25 mouse cellular contexts compared by ENCODE assay signal in genomic region chr11:95273661-95274060, GRCm38 (mm10). TPM values are rescaled to one million over a fixed set of nuclear protein-coding genes. Genes with fewer than 3 reads are reported as not detected.
DNase-seq lines count a peak whose midpoint lies in the region; ATAC-seq and TF ChIP-seq lines count a peak whose summit lies in the region.
"Had no signal": no experiment of that assay in that cellular context is flagged by ENCODE, and none has a peak within 500 bp of the region (broad histone marks: within the 10 kb centered on the region; RNA-seq: fewer than 3 reads in every experiment).

No protein-coding gene starts in this region.

- WGBS in intestine, embryonic 14.5 days, result 71% methylated on average over 5 of the region's 5 CpGs
- WGBS in intestine, embryonic 16.5 days, result 66% methylated on average over 5 of the region's 5 CpGs
- 48% methylated on average over 5 of the region's 5 CpGs for WGBS in stomach, postnatal 0 days
- 86% methylated on average over 5 of the region's 5 CpGs for WGBS in kidney, embryonic 16.5 days

- H3K27ac ChIP-seq in intestine, embryonic 14.5 days (ENCODE audit: low read depth), result 0 out of 2 replicates have a peak overlapping the region, but pooled peaks have one; percentile 4
- no peak overlapping the region for H3K27ac ChIP-seq in intestine, embryonic 16.5 days (ENCODE audit: low read length)
- peak overlapping the region; percentile 6 for H3K27ac ChIP-seq in embryonic fibroblast, embryonic 13.5 days (ENCODE audit: insufficient read depth, low read length)
- H3K27ac ChIP-seq in stomach, postnatal 0 days (replicated peaks), result 0 out of 2 replicates have a peak overlapping the region, but pooled peaks have one; percentile 31
- H3K27ac ChIP-seq in kidney, embryonic 16.5 days (ENCODE audit: low read length), result no peak overlapping the region
- H3K27ac ChIP-seq: embryonic facial prominence, embryonic 13.5 days; gastrocnemius, adult 2 months; heart, embryonic 13.5 days; hindbrain, embryonic 12.5 days had no signal

- TF ChIP-seq POLR2A in embryonic fibroblast, embryonic 13.5 days (IDR thresholded peaks at IDR 0.05; ENCODE audit: low read depth, low read length), result no peak

- no peak for DNase-seq in intestine, embryonic 14.5 days (ENCODE audit: low spot score)
- DNase-seq in urinary bladder, postnatal 14 days (ENCODE audit: low spot score), result peak; percentile 34
- no peak for DNase-seq in urinary bladder, adult 2 months (ENCODE audit: low spot score)
- DNase-seq in stomach, postnatal 0 days (ENCODE audit: low spot score), result peak; percentile 90
- DNase-seq: adrenal gland, adult 2 months; adrenal gland, postnatal 25 days; cerebellum, adult 18-20 months; cerebellum, adult 9-11 months; cerebellum, postnatal 36 days; gastrocnemius, adult 2 months; gastrocnemius, postnatal 25 days; heart, postnatal 4 days had no signal

- H3K9me3 ChIP-seq in intestine, embryonic 14.5 days (ENCODE audit: control insufficient read depth, low read length), result no peaks in the 10 kb centered on the region
- H3K9me3 ChIP-seq in intestine, embryonic 16.5 days (ENCODE audit: control insufficient read depth, low read length), result no peaks in the 10 kb centered on the region
- H3K9me3 ChIP-seq in stomach, postnatal 0 days (ENCODE audit: control insufficient read depth, low read length), result no peaks in the 10 kb centered on the region
- H3K9me3 ChIP-seq in kidney, embryonic 16.5 days (ENCODE audit: low read length), result no peaks in the 10 kb centered on the region
- H3K9me3 ChIP-seq: embryonic facial prominence, embryonic 13.5 days; heart, embryonic 13.5 days; hindbrain, embryonic 12.5 days had no signal

- H3K27me3 ChIP-seq in intestine, embryonic 14.5 days (replicated peaks; ENCODE audit: control insufficient read depth, insufficient read depth, low read length), result no peaks in the 10 kb centered on the region
- no peaks in the 10 kb centered on the region for H3K27me3 ChIP-seq in intestine, embryonic 16.5 days (replicated peaks; ENCODE audit: control insufficient read depth, insufficient read depth, low read length)
- no peaks in the 10 kb centered on the region for H3K27me3 ChIP-seq in stomach, postnatal 0 days (ENCODE audit: control insufficient read depth, insufficient read depth, low read length)
- H3K27me3 ChIP-seq in kidney, embryonic 16.5 days (ENCODE audit: insufficient read depth, low read length), result no peaks in the 10 kb centered on the region
- H3K27me3 ChIP-seq: embryonic facial prominence, embryonic 13.5 days; heart, embryonic 13.5 days; hindbrain, embryonic 12.5 days had no signal

- H3K9ac ChIP-seq in intestine, embryonic 14.5 days (ENCODE audit: low read length), result no peak overlapping the region
- no peak overlapping the region for H3K9ac ChIP-seq in intestine, embryonic 16.5 days (ENCODE audit: low read depth, low read length)
- H3K9ac ChIP-seq in stomach, postnatal 0 days (ENCODE audit: low read length), result no peak overlapping the region
- H3K9ac ChIP-seq in kidney, embryonic 16.5 days (replicated peaks; ENCODE audit: low read length), result no peak overlapping the region
- H3K9ac ChIP-seq: embryonic facial prominence, embryonic 13.5 days; heart, embryonic 13.5 days; hindbrain, embryonic 12.5 days had no signal

- H3K4me2 ChIP-seq in intestine, embryonic 14.5 days (ENCODE audit: low read length), result no peak overlapping the region
- no peak overlapping the region for H3K4me2 ChIP-seq in intestine, embryonic 16.5 days (ENCODE audit: low read depth, low read length)
- H3K4me2 ChIP-seq in stomach, postnatal 0 days (replicated peaks; ENCODE audit: low read depth), result no peak overlapping the region
- H3K4me2 ChIP-seq in kidney, embryonic 16.5 days (replicated peaks; ENCODE audit: low read depth, low read length), result no peak overlapping the region
- H3K4me2 ChIP-seq: embryonic facial prominence, embryonic 13.5 days; heart, embryonic 13.5 days; hindbrain, embryonic 12.5 days had no signal

- H3K4me1 ChIP-seq in intestine, embryonic 14.5 days (replicated peaks; ENCODE audit: control insufficient read depth, insufficient read depth, low read length), result no peaks in the 10 kb centered on the region
- H3K4me1 ChIP-seq in intestine, embryonic 16.5 days (ENCODE audit: control insufficient read depth, insufficient read depth, low read length), result no peaks in the 10 kb centered on the region
- H3K4me1 ChIP-seq in embryonic fibroblast, embryonic 13.5 days (ENCODE audit: control insufficient read depth, insufficient read depth, low read length), result 0 out of 2 replicates have a peak, but pooled peaks cover 2% of the 10 kb centered on the region
- H3K4me1 ChIP-seq in stomach, postnatal 0 days (replicated peaks; ENCODE audit: control insufficient read depth, insufficient read depth), result no peaks in the 10 kb centered on the region
- H3K4me1 ChIP-seq in kidney, embryonic 16.5 days (ENCODE audit: insufficient read depth, low read length), result no peaks in the 10 kb centered on the region
- H3K4me1 ChIP-seq: embryonic facial prominence, embryonic 13.5 days; hindbrain, embryonic 12.5 days had no signal

- no peak for TF ChIP-seq CTCF in embryonic fibroblast, embryonic 13.5 days (IDR thresholded peaks at IDR 0.05; ENCODE audit: borderline replicate concordance, insufficient read depth, low read length)
- TF ChIP-seq CTCF in stomach, postnatal 0 days (IDR thresholded peaks at IDR 0.05; ENCODE audit: low read depth), result no peak

- 0 out of 2 replicates have a peak, but pooled peaks have one; percentile 12 for ATAC-seq in intestine, embryonic 14.5 days (replicated peaks; ENCODE audit: low FRiP score, low TSS enrichment, low read depth)
- no peak for ATAC-seq in intestine, embryonic 16.5 days
- peak; percentile 81 for ATAC-seq in stomach, postnatal 0 days (ENCODE audit: low FRiP score, low TSS enrichment)
- no peak for ATAC-seq in kidney, embryonic 16.5 days (ENCODE audit: low FRiP score, low TSS enrichment)
- no peak for ATAC-seq in megakaryocyte progenitor cell, adult 5-6 weeks (replicated peaks; ENCODE audit: poor library complexity)
- ATAC-seq: activated CD4-positive, CD25-positive, alpha-beta regulatory T cell, adult 4 months; forebrain, embryonic 14.5 days; hindbrain, embryonic 16.5 days had no signal

- H3K36me3 ChIP-seq in intestine, embryonic 14.5 days (ENCODE audit: control insufficient read depth, insufficient read depth, low read length), result peaks cover 92% of the 10 kb centered on the region
- peaks cover 26% of the 10 kb centered on the region for H3K36me3 ChIP-seq in intestine, embryonic 16.5 days (ENCODE audit: control insufficient read depth, insufficient read depth, low read length)
- H3K36me3 ChIP-seq in stomach, postnatal 0 days (ENCODE audit: control insufficient read depth, insufficient read depth, low read length), result peaks cover 48% of the 10 kb centered on the region
- H3K36me3 ChIP-seq in kidney, embryonic 16.5 days (ENCODE audit: insufficient read depth, low read length), result peaks cover 81% of the 10 kb centered on the region

- TF ChIP-seq EP300 in stomach, postnatal 0 days (optimal IDR thresholded peaks at IDR 0.05), result no peak

- no peak overlapping the region for H3K4me3 ChIP-seq in intestine, embryonic 14.5 days (ENCODE audit: low read depth, low read length)
- no peak overlapping the region for H3K4me3 ChIP-seq in intestine, embryonic 16.5 days (ENCODE audit: low read length)
- H3K4me3 ChIP-seq in embryonic fibroblast, embryonic 13.5 days (ENCODE audit: insufficient read depth, low read length), result no peak overlapping the region
- no peak overlapping the region for H3K4me3 ChIP-seq in stomach, postnatal 0 days (ENCODE audit: low read depth, low read length)
- H3K4me3 ChIP-seq in kidney, embryonic 16.5 days (ENCODE audit: low read length), result no peak overlapping the region
- H3K4me3 ChIP-seq: embryonic facial prominence, embryonic 13.5 days; gastrocnemius, adult 2 months; heart, embryonic 13.5 days; hindbrain, embryonic 12.5 days had no signal

RNA-seq across cellular contexts. Expression of gene Tac4, which starts 12.3 kb away (rescaled TPM):
- 0.14 TPM in 1 of 2 replicates, not detected in the other for polyA plus RNA-seq in intestine, embryonic 14.5 days (2014; fragmentation: Nextera tagmentation; extraction: Ambion mirVana)
- polyA plus RNA-seq in intestine, embryonic 16.5 days (2015; fragmentation: Nextera tagmentation; extraction: Ambion mirVana), result not detected in 2 replicates
- polyA plus RNA-seq in urinary bladder, adult 2 months (2012; rRNA removed), result 0.06 TPM in 1 of 2 replicates, not detected in the other
- polyA plus RNA-seq in embryonic fibroblast, embryonic 13.5 days (2011; ENCODE audit: insufficient read length, low read depth, missing spikeins), result not detected in 2 replicates
- 0.25 and 0.29 TPM in 2 replicates for polyA plus RNA-seq in stomach, postnatal 0 days (2015; fragmentation: Nextera tagmentation; extraction: Ambion mirVana)
- 0.12 TPM in 1 of 2 replicates, not detected in the other for polyA plus RNA-seq in kidney, embryonic 16.5 days (2015; fragmentation: Nextera tagmentation; extraction: Ambion mirVana)
- not detected in 2 replicates for total RNA-seq in megakaryocyte progenitor cell, adult 5-6 weeks (2015)
- not detected in 2 replicates for total RNA-seq in megakaryocyte progenitor cell, adult 5-6 weeks (2017)
- total RNA-seq: adrenal gland, adult 2 months; adrenal gland, postnatal 25 days; gastrocnemius, adult 2 months; granulocyte monocyte progenitor cell, adult 5-6 weeks; heart, adult 8-10 months; heart, postnatal 4 days had no signal
- polyA plus RNA-seq: activated CD4-positive, CD25-positive, alpha-beta regulatory T cell, adult 4 months; adrenal gland, adult 2 months; embryonic facial prominence, embryonic 13.5 days; forebrain, embryonic 14.5 days; heart, embryonic 13.5 days; heart, postnatal 0 days; hindbrain, embryonic 16.5 days had no signal

RNA-seq across cellular contexts. Expression of gene Kat7, which starts 36.4 kb away (rescaled TPM):
- polyA plus RNA-seq in intestine, embryonic 14.5 days (2014; fragmentation: Nextera tagmentation; extraction: Ambion mirVana), result 68.7 and 76.8 TPM in 2 replicates
- 61.1 and 64.5 TPM in 2 replicates for polyA plus RNA-seq in intestine, embryonic 16.5 days (2015; fragmentation: Nextera tagmentation; extraction: Ambion mirVana)
- 36.3 and 38.0 TPM in 2 replicates for polyA plus RNA-seq in urinary bladder, adult 2 months (2012; rRNA removed)
- 56.1 and 58.4 TPM in 2 replicates for polyA plus RNA-seq in embryonic fibroblast, embryonic 13.5 days (2011; ENCODE audit: insufficient read length, low read depth, missing spikeins)
- 25.0 and 27.2 TPM in 2 replicates for polyA plus RNA-seq in stomach, postnatal 0 days (2015; fragmentation: Nextera tagmentation; extraction: Ambion mirVana)
- 85.0 and 92.3 TPM in 2 replicates for polyA plus RNA-seq in kidney, embryonic 16.5 days (2015; fragmentation: Nextera tagmentation; extraction: Ambion mirVana)
- total RNA-seq in megakaryocyte progenitor cell, adult 5-6 weeks (2015), result 99.1 and 111 TPM in 2 replicates
- total RNA-seq in megakaryocyte progenitor cell, adult 5-6 weeks (2017), result 70.8 and 73.3 TPM in 2 replicates

Comparison
In these comparisons a context has a peak if more than half of its experiments do, and no peak if none do; other contexts are left out.
1. ATAC-seq: peak in intestine, embryonic 14.5 days (single experiment) and stomach, postnatal 0 days (single experiment); none in intestine, embryonic 16.5 days (single experiment), kidney, embryonic 16.5 days (single experiment) and megakaryocyte progenitor cell, adult 5-6 weeks (single experiment).
2. DNase-seq: peak in urinary bladder, postnatal 14 days (single experiment) and stomach, postnatal 0 days (single experiment); none in intestine, embryonic 14.5 days (single experiment) and urinary bladder, adult 2 months (single experiment).
3. H3K27ac ChIP-seq: peak in intestine, embryonic 14.5 days (single experiment), embryonic fibroblast, embryonic 13.5 days (single experiment) and stomach, postnatal 0 days (single experiment); none in intestine, embryonic 16.5 days (single experiment) and kidney, embryonic 16.5 days (single experiment).